Mouse (Mus musculus): ENCODE measurements at regions not wholly inside any gene's neighbourhood (a gene's known extent, or its start where the extent isn't known, plus 50 kb on each side); places are given as distances from the start of the nearest gene placed in this dataset.

GRCm38 (mm10) chr6:147878485-147878884 is 168.6 kb upstream of the Far2 start:
- TF ChIP-seq CTCF (IDR thresholded peaks at IDR 0.05; ENCODE audit: low read depth): no peak
- TF ChIP-seq EP300 (IDR thresholded peaks at IDR 0.05; ENCODE audit: low read depth): no peak

All from liver, embryonic 14.5 days (tissue).